Mouse (Mus musculus) hindbrain, embryonic 13.5 days (tissue): ENCODE results near the gene Rspo4. TPM values are rescaled to one million over a fixed set of nuclear protein-coding genes. Genes with fewer than 3 reads are reported as not detected.
A peak's percentile ranks its signal among the peaks of the same experiment; 100 is the strongest.

ENCODE experiments used
- ATAC-seq: fragments of 200-750 bp; cut with Nextera tagmentation; 2 replicates; pipeline ENCODE4 v1.8.0; 2017; ENCODE audit warnings: moderate TSS enrichment; ENCODE audit not compliant: low FRiP score
- H3K27ac ChIP-seq: fragments of 300-500 bp; sonication (generic); 2 replicates; pipeline ENCODE4 v1.5.1; 2015; ENCODE audit warnings: inconsistent platforms, mild to moderate bottlenecking, moderate library complexity
- H3K27me3 ChIP-seq: fragments of 300-500 bp; sonication (generic); 2 replicates; pipeline ENCODE4 v1.6.1; 2015; ENCODE audit warnings: mild to moderate bottlenecking, inconsistent platforms
- H3K36me3 ChIP-seq: fragments of 300-500 bp; sonication (generic); 2 replicates; pipeline ENCODE4 v1.6.1; 2015; ENCODE audit warnings: mild to moderate bottlenecking, inconsistent platforms
- H3K4me1 ChIP-seq: fragments of 300-500 bp; sonication (generic); replicated peaks from 2 replicates; pipeline ENCODE4 v1.6.1; 2015; ENCODE audit warnings: inconsistent platforms
- H3K4me2 ChIP-seq: fragments of 300-500 bp; sonication (generic); 2 replicates; pipeline ENCODE4 v1.6.1; 2015; ENCODE audit warnings: inconsistent platforms, mild to moderate bottlenecking, moderate library complexity
- H3K4me3 ChIP-seq: fragments of 300-500 bp; sonication (generic); 2 replicates; pipeline ENCODE4 v1.5.1; 2015; ENCODE audit warnings: mild to moderate bottlenecking, inconsistent platforms
- H3K9ac ChIP-seq: fragments of 300-500 bp; sonication (generic); 2 replicates; pipeline ENCODE4 v1.6.1; 2015; ENCODE audit warnings: mild to moderate bottlenecking, inconsistent platforms
- H3K9me3 ChIP-seq: fragments of 300-500 bp; sonication (generic); 2 replicates; pipeline ENCODE4 v1.6.1; 2016; ENCODE audit warnings: inconsistent platforms
- WGBS: fragments of 180-500 bp; shearing (Covaris S2); methylation state at CpG from one replicate; pipeline ENCODE4 v1.1.7; 2015; 5-methylcytosine and 5-hydroxymethylcytosine counted together
- polyA plus RNA-seq: library from polyadenylated mRNA; unstranded; fragments of >200 nt; fragmentation: Nextera tagmentation; extraction: Ambion mirVana; gene quantifications from 2 replicates; pipeline ENCODE4 v1.2.1, GENCODE M21; 2015

The Rspo4 gene
- polyA plus RNA-seq, 1 experiment from 2014 or later: 0.47 TPM

- Histone ChIP-seq H3K9ac (no peak overlapping the region), H3K4me3 (no peak overlapping the region), H3K4me2 (no peak overlapping the region), H3K36me3 (no peaks in the 10 kb centered on the region), H3K4me1 (peaks cover 25% of the 10 kb centered on the region), H3K27ac (no peak overlapping the region), H3K9me3 (no peaks in the 10 kb centered on the region), H3K27me3 (no peaks in the 10 kb centered on the region)
- ATAC-seq: no peak
- 32% methylated on average over 2 of the region's 2 CpGs for WGBS
These were observed 72.4 kb downstream of the Rspo4 start for GRCm38 (mm10) chr2:151915111-151915510.

GRCm38 (mm10) chr2:151916061-151916831 is 73.5 kb downstream of the Rspo4 start:
- Histone ChIP-seq H3K4me2 (no peak overlapping the region), H3K36me3 (no peaks in the 10 kb centered on the region), H3K27me3 (no peaks in the 10 kb centered on the region), H3K27ac (peak overlapping the region; percentile 1; the same call in 1 of the 2 replicates), H3K9ac (no peak overlapping the region), H3K4me3 (no peak overlapping the region), H3K4me1 (peaks cover 16% of the 10 kb centered on the region), H3K9me3 (no peaks in the 10 kb centered on the region)
- WGBS: 66% methylated on average over 13 of the region's 13 CpGs
- ATAC-seq: no peak

- Histone ChIP-seq H3K36me3 (no peaks in the 10 kb centered on the region), H3K9ac (no peak overlapping the region), H3K4me3 (no peak overlapping the region), H3K27me3 (no peaks in the 10 kb centered on the region), H3K4me1 (peaks cover 11% of the 10 kb centered on the region), H3K9me3 (no peaks in the 10 kb centered on the region), H3K27ac (no peak overlapping the region), H3K4me2 (no peak overlapping the region)
- ATAC-seq: no peak
- WGBS: 80% methylated on average over 9 of the region's 9 CpGs
These were observed 76.4 kb downstream of the Rspo4 start for GRCm38 (mm10) chr2:151919140-151919539.

GRCm38 (mm10) chr2:151921068-151921467 is 78.3 kb downstream of the Rspo4 start:
- 66% methylated on average over 8 of the region's 8 CpGs for WGBS
- no peak overlapping the region for H3K4me3 ChIP-seq
- H3K36me3 ChIP-seq: no peaks in the 10 kb centered on the region
- H3K4me2 ChIP-seq: no peak overlapping the region
- H3K27me3 ChIP-seq: no peaks in the 10 kb centered on the region
- no peak for ATAC-seq
- no peak overlapping the region for H3K27ac ChIP-seq
- no peak overlapping the region for H3K9ac ChIP-seq
- H3K9me3 ChIP-seq: no peaks in the 10 kb centered on the region
- peaks cover 14% of the 10 kb centered on the region for H3K4me1 ChIP-seq

GRCm38 (mm10) chr2:151921596-151921995 is 78.9 kb downstream of the Rspo4 start:
- no peak for ATAC-seq
- Histone ChIP-seq H3K9me3 (no peaks in the 10 kb centered on the region), H3K27me3 (no peaks in the 10 kb centered on the region), H3K4me1 (peaks cover 9% of the 10 kb centered on the region), H3K27ac (no peak overlapping the region), H3K4me3 (no peak overlapping the region), H3K4me2 (no peak overlapping the region), H3K9ac (no peak overlapping the region), H3K36me3 (no peaks in the 10 kb centered on the region)
- WGBS: 68% methylated on average over 4 of the region's 4 CpGs

Other genes starting within 250 kb of the Rspo4 start
- 14.1 and 16.6 TPM in 2 replicates for gene Snph, start 210.3 kb upstream of the Rspo4 start, polyA plus RNA-seq
- 0.19 TPM in 1 of 2 replicates, not detected in the other for gene Rad21l, start 174.4 kb upstream of the Rspo4 start, polyA plus RNA-seq
- gene Tmem74b, start 140.9 kb upstream of the Rspo4 start, polyA plus RNA-seq: 20.6 and 22.1 TPM in 2 replicates
- gene Psmf1, start 98.7 kb upstream of the Rspo4 start, polyA plus RNA-seq: 57.7 and 60.8 TPM in 2 replicates
- gene Angpt4, start 68.3 kb downstream of the Rspo4 start, polyA plus RNA-seq: 0.35 and 0.64 TPM in 2 replicates
- 68.1 and 71.4 TPM in 2 replicates for gene Fam110a, start 137.3 kb downstream of the Rspo4 start, polyA plus RNA-seq
- 0.55 and 1.2 TPM in 2 replicates for gene Slc52a3, start 153.6 kb downstream of the Rspo4 start, polyA plus RNA-seq
- 24.0 and 27.8 TPM in 2 replicates for gene Scrt2, start 238.6 kb downstream of the Rspo4 start, polyA plus RNA-seq